Mouse (Mus musculus) forebrain, embryonic 11.5 days (tissue): ENCODE measurements around the gene Sema4d. TPM values are rescaled to one million over a fixed set of nuclear protein-coding genes. Genes with fewer than 3 reads are reported as not detected.

Experiments used
- ATAC-seq: fragments of 200-750 bp; cut with Nextera tagmentation; replicated peaks from 2 replicates; pipeline ENCODE4 v1.8.0; 2017; ENCODE audit warnings: moderate TSS enrichment; ENCODE audit not compliant: low FRiP score
- DNase-seq: peaks from one replicate; pipeline ENCODE4 v3.0.0-alpha.2; 2017; ENCODE audit warnings: low spot score
- H3K27ac ChIP-seq: fragments of 300-500 bp; sonication (generic); 2 replicates; pipeline ENCODE4 v1.5.1; 2014; ENCODE audit warnings: low read depth, low read length
- H3K27me3 ChIP-seq: fragments of 300-500 bp; sonication (generic); 2 replicates; pipeline ENCODE4 v1.6.1; 2014; ENCODE audit warnings: mild to moderate bottlenecking, low read length, mixed read lengths; ENCODE audit not compliant: control insufficient read depth, insufficient read depth
- H3K36me3 ChIP-seq: fragments of 300-500 bp; sonication (generic); 2 replicates; pipeline ENCODE4 v1.6.1; 2014; ENCODE audit warnings: mild to moderate bottlenecking, low read length, moderate library complexity, mixed read lengths; ENCODE audit not compliant: control insufficient read depth, insufficient read depth
- H3K4me1 ChIP-seq: fragments of 300-500 bp; sonication (generic); replicated peaks from 2 replicates; pipeline ENCODE4 v1.6.1; 2014; ENCODE audit warnings: low read length, mixed read lengths; ENCODE audit not compliant: control insufficient read depth, insufficient read depth
- H3K4me2 ChIP-seq: fragments of 300-500 bp; sonication (generic); 2 replicates; pipeline ENCODE4 v1.6.1; 2014; ENCODE audit warnings: low read depth, mild to moderate bottlenecking, low read length, moderate library complexity, mixed read lengths; ENCODE audit not compliant: severe bottlenecking
- H3K4me3 ChIP-seq: fragments of 300-500 bp; sonication (generic); 2 replicates; pipeline ENCODE4 v1.5.1; 2014; ENCODE audit warnings: low read depth, low read length
- H3K9ac ChIP-seq: fragments of 300-500 bp; sonication (generic); 2 replicates; pipeline ENCODE4 v1.6.1; 2014; ENCODE audit warnings: low read length
- H3K9me3 ChIP-seq: fragments of 300-500 bp; sonication (generic); 2 replicates; pipeline ENCODE4 v1.6.1; 2016; ENCODE audit warnings: low read length, mixed read lengths; ENCODE audit not compliant: control insufficient read depth
- WGBS: fragments of 180-500 bp; shearing (Covaris S2); extraction: QIAGEN DNeasy Blood & Tissue Kit; methylation state at CpG from one replicate; pipeline ENCODE4 v1.1.7; 2014; 5-methylcytosine and 5-hydroxymethylcytosine counted together
- polyA plus RNA-seq: library from polyadenylated mRNA; unstranded; fragments of >200 nt; fragmentation: Nextera tagmentation; extraction: Ambion mirVana; gene quantifications from 2 replicates; pipeline ENCODE4 v1.2.1, GENCODE M21; 2014

Sema4d gene
- polyA plus RNA-seq, 1 experiment from 2014 or later: 8.4 TPM

DNA sequence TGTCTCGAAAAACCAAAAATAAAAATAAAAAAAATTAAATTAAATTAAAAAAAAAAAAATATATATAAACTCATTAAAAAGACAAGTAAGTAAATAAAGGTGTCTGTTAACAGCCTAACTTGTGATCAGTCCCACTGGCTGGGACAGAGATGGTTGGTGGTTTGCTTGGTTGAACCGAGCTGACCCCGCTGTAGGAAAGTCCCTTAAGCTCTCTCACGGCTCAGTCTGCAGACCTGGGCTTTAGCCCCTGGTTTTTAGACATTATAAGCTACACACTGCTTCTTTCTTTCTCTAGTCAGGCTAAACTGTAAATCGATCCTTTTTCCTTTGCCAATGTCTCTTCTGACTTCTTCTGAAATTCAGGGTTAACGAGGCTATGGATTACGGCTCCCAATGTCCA is 46.5 kb downstream of the Sema4d start:
- Histone ChIP-seq H3K4me1 (0 out of 2 replicates have a peak, but pooled peaks cover 4% of the 10 kb centered on the region), H3K4me3 (no peak overlapping the region), H3K4me2 (no peak overlapping the region), H3K9ac (no peak overlapping the region), H3K9me3 (no peaks in the 10 kb centered on the region), H3K27ac (no peak overlapping the region), H3K36me3 (no peaks in the 10 kb centered on the region), H3K27me3 (no peaks in the 10 kb centered on the region)
- ATAC-seq: no peak
- WGBS: 71% methylated on average over 7 of the region's 7 CpGs
- DNase-seq: no peak

GRCm38 (mm10) chr13:51745862-51746261 is 47.7 kb downstream of the Sema4d start:
- 80% methylated on average over 5 of the region's 5 CpGs for WGBS
- no peak overlapping the region for H3K27ac ChIP-seq
- ATAC-seq: no peak

GRCm38 (mm10) chr13:51743855-51744254 is 49.7 kb downstream of the Sema4d start:
- no peak overlapping the region for H3K4me3 ChIP-seq
- no peak overlapping the region for H3K4me2 ChIP-seq
- DNase-seq (no peak), ATAC-seq (no peak)
- no peaks in the 10 kb centered on the region for H3K9me3 ChIP-seq
- H3K9ac ChIP-seq: no peak overlapping the region
- no peaks in the 10 kb centered on the region for H3K36me3 ChIP-seq
- 76% methylated on average over 3 of the region's 3 CpGs for WGBS
- 0 out of 2 replicates have a peak, but pooled peaks cover 4% of the 10 kb centered on the region for H3K4me1 ChIP-seq
- no peak overlapping the region for H3K27ac ChIP-seq
- no peaks in the 10 kb centered on the region for H3K27me3 ChIP-seq

More at GRCm38 (mm10) chr13:51745862-51746261, 47.7 kb downstream of the Sema4d start:
- Histone ChIP-seq H3K4me1 (0 out of 2 replicates have a peak, but pooled peaks cover 4% of the 10 kb centered on the region), H3K9me3 (no peaks in the 10 kb centered on the region), H3K4me3 (no peak overlapping the region), H3K9ac (no peak overlapping the region), H3K4me2 (no peak overlapping the region), H3K36me3 (no peaks in the 10 kb centered on the region), H3K27me3 (no peaks in the 10 kb centered on the region)
- no peak for DNase-seq

GRCm38 (mm10) chr13:51742551-51743052 is 50.9 kb downstream of the Sema4d start:
- no peak for DNase-seq
- H3K36me3 ChIP-seq: no peaks in the 10 kb centered on the region
- no peak overlapping the region for H3K4me3 ChIP-seq
- no peak overlapping the region for H3K27ac ChIP-seq
- H3K4me1 ChIP-seq: no peaks in the 10 kb centered on the region
- no peaks in the 10 kb centered on the region for H3K9me3 ChIP-seq
- 86% methylated on average over 10 of the region's 10 CpGs for WGBS
- no peak overlapping the region for H3K4me2 ChIP-seq
- H3K9ac ChIP-seq: no peak overlapping the region
- ATAC-seq: no peak
- no peaks in the 10 kb centered on the region for H3K27me3 ChIP-seq

DNA sequence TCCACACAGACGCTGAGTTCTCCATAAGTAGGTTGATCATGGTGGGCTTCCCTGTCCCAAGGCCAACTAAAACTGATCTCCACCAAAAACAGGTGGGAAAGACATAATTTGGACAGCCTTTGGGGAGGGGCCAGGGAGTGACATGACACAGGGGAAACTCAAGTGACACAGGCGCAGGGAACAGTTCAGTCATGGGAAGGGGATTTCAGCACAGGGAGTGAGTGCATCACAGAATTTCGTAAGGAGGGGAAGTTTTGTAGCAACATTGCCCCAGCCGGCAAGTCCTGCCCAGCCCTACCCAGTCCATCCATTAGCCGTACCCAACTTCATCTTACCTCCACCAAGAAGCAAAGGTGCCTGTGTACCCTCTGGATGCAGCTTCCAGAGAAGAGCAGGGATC is 52.8 kb downstream of the Sema4d start:
- Histone ChIP-seq H3K36me3 (no peaks in the 10 kb centered on the region), H3K9me3 (no peaks in the 10 kb centered on the region), H3K9ac (no peak overlapping the region), H3K4me2 (no peak overlapping the region), H3K27ac (no peak overlapping the region), H3K27me3 (no peaks in the 10 kb centered on the region), H3K4me1 (no peaks in the 10 kb centered on the region), H3K4me3 (no peak overlapping the region)
- DNase-seq: no peak
- 92% methylated on average over 5 of the region's 5 CpGs for WGBS
- ATAC-seq: no peak

DNA sequence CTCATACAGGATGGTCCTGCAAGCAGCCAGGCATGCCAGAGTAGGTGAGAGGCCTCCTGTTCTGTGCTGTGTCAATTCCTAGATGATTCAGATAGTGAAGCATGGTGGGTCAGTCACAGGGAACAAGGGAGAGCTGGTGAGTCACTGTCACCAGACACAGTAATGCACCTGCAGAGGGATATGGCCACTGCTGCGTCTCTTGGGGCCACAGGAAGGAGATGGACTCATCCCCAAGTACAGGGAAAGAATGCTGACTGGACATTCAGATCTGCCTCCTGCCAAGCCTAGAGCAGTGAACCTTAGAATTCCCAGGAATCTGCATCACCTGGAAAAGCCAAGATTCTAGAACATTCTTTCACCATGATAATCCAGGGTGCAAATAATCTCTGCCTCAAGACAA is 53.8 kb downstream of the Sema4d start:
- Histone ChIP-seq H3K9me3 (no peaks in the 10 kb centered on the region), H3K27ac (no peak overlapping the region), H3K27me3 (no peaks in the 10 kb centered on the region), H3K9ac (no peak overlapping the region), H3K4me1 (no peaks in the 10 kb centered on the region), H3K4me3 (no peak overlapping the region), H3K4me2 (no peak overlapping the region), H3K36me3 (no peaks in the 10 kb centered on the region)
- ATAC-seq: no peak
- 85% methylated on average over 1 of the region's 1 CpGs for WGBS
- no peak for DNase-seq

- no peak overlapping the region for H3K4me3 ChIP-seq
- H3K27me3 ChIP-seq: no peaks in the 10 kb centered on the region
- no peak overlapping the region for H3K4me2 ChIP-seq
- H3K27ac ChIP-seq: no peak overlapping the region
- no peak for ATAC-seq
- DNase-seq: no peak
- no peaks in the 10 kb centered on the region for H3K4me1 ChIP-seq
- no peak overlapping the region for H3K9ac ChIP-seq
- H3K9me3 ChIP-seq: no peaks in the 10 kb centered on the region
- H3K36me3 ChIP-seq: no peaks in the 10 kb centered on the region
- 94% methylated on average over 11 of the region's 11 CpGs for WGBS
Measured at GRCm38 (mm10) chr13:51738531-51739117, 54.9 kb downstream of the Sema4d start.

DNA sequence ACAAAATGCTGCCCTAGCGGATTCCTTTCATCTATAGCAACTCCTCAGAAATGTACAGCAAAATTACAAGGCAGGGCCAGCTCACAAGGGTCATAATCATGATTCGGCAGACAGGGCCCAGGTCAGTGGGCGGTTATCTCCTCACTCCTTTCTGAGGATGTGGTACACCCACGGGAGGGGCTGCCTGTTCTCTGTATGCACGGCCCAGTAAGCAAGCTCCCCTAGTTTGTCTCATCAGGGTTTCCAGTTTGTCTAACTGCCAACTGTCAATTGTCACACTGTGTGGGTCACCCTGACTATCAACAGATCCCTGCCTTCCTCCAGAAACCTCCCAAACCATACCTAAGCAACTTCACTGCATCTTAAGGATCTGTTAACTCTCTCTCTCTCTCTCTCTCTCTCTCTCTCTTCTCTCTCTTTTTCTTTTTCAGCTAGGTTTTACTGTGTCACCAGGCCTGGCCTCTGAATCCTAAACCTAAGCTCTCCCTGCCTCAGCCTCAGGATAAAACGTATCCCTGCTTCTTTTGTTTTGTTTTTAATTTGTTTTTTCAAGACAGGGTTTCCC is 55.5 kb downstream of the Sema4d start:
- Histone ChIP-seq H3K9me3 (no peaks in the 10 kb centered on the region), H3K4me1 (no peaks in the 10 kb centered on the region), H3K9ac (no peak overlapping the region), H3K27ac (no peak overlapping the region), H3K27me3 (no peaks in the 10 kb centered on the region), H3K4me3 (no peak overlapping the region), H3K4me2 (no peak overlapping the region), H3K36me3 (no peaks in the 10 kb centered on the region)
- no peak for DNase-seq
- ATAC-seq: no peak
- WGBS: 66% methylated on average over 6 of the region's 6 CpGs
